Mouse (Mus musculus) common myeloid progenitor, adult 5-6 weeks (primary cell): ENCODE measurements around the gene Etl4. TPM values are rescaled to one million over a fixed set of nuclear protein-coding genes. Genes with fewer than 3 reads are reported as not detected.
A peak's percentile ranks its signal among the peaks of the same experiment; 100 is the strongest.
"Not testable (repeated sequence)": the region's sequence is repeated elsewhere in the genome, so short reads cannot be mapped to it uniquely, and the experiment has no call there.

Experiments
- ATAC-seq: replicated peaks from 2 replicates; pipeline ENCODE4 v1.8.0; 2016; ENCODE audit warnings: low read depth, mild to moderate bottlenecking, moderate TSS enrichment, inconsistent platforms; ENCODE audit not compliant: poor library complexity, severe bottlenecking
- total RNA-seq: library from RNA; stranded (forward); fragments of 200-1000, 187-1606 nt; gene quantifications from 2 replicates; pipeline ENCODE4 v1.2.3, GENCODE M21; 2017

The Etl4 gene
- total RNA-seq, 1 experiment from 2014 or later, result 1.1 TPM

DNA sequence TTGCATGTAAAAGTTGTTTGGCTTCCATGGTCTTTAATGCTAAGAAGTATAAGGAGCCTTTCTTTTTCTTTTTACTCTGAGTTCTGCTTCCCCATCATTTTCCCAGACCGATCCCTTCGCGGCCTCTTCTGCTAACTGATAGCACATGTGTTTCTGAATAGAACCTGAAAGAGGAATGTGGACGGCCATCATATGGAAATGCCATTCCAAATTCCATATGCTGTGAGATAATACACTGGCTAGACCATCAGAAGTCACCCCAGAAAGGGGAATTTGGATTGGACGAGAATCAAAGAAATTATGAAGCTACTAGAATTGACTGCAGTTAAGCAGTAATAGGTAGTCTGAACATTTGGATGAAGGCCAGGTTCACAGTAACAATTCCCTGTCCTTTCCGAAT lies 694.4 kb downstream of the Etl4 start:
- no peak for ATAC-seq

DNA sequence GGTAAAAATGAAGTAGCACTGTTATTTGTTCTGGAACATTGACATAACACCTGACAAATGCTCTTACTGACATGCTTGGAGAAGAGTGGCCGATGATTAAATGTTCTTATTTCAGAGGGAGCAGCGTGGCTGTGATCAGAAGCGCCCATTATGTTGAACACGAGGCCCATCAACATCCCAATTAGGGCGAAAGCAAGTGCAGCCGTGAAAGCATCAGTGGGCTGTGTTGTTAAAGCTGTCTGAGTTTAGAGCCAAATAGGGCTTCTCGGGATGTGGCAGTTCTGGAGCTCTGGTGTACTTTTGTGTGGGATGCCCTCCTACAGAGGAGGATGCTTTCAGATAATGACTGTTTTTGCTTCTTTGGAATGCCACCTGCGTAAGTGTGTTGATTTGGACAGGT lies 699.6 kb downstream of the Etl4 start:
- no peak for ATAC-seq

DNA sequence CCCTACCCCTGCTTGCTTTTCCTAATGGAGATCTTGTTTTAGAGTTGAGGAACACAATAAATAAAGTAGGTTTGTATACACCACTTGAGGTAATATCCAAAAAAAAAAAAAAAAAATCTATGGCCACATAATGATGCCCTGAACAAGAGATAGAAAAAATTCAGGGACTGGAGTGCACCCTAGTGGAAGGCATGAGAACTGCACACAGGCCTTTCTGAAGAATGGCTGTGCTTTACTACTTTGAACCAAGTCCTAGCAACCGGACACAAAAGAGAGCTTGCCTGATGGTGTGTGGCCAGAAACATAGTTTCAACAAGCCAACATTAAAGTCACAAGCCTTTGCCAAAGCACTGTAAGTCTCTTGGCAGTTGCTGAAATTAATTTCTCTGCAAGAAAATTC lies 706.4 kb downstream of the Etl4 start:
- ATAC-seq, result peak; percentile 69

DNA sequence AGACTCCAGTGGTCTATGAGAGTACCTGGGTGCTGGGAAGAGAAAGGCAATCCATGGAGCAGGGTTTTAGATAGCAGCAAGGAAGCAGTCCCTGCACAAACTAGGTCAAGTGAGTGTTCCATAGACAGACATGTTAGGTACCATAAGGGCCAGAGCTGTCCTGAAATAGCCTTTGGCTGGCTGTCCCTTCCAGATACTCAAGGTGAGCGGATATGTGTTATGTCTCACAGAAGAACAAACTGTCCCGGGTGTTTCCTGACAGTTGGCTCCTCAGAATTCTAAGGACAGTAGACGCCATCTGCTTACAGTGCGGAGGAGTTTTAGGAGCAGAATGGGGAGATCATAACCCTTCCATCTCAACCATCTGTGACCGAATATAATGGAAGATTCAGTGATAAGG lies 708.8 kb downstream of the Etl4 start:
- no peak for ATAC-seq

DNA sequence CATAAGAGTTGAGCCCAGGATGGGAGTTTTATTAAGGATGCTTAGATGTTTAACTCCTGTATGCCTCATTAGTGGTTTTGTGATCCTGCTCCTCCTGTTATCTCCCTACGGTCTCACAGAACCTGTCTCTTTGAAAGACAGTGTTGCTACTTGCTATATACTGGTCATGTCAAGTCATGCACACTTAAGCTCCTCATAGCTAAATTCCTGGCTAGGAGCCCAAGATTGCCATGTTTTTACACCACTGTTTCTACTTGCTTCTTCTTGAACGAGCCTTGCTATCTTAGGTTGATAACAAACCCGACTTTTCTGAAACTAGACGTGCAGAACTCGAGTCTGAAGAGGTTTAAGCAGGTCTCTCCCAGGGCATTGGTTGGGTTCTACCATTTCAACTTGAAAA lies 710.3 kb downstream of the Etl4 start:
- ATAC-seq, result no peak

DNA sequence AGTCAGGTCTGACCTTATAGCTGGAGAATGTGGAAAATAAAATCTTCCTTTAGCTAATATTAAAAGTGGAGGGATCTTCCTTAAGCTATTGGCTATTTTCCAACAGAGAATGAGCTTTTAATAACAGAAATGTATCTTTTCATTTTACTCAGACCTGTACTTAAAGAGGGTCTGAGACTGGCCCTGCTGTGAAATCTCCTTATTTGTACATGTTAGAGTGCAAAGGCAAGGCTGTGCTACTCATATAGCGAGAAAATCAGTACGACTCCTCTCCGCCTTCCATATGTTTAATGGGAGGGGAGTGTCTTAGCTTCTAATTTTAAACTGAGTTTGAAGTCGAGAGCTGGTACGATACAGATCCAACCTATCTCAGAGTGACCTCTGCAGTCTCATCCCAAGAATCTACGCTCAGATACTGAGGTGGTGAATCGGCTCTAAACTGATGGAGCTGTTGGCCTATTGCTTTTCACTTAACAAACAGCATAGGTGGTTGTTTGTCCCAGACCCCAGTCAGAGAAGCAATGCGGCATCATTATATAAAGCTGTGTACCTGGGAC lies 719.7 kb downstream of the Etl4 start:
- ATAC-seq, result no peak

DNA sequence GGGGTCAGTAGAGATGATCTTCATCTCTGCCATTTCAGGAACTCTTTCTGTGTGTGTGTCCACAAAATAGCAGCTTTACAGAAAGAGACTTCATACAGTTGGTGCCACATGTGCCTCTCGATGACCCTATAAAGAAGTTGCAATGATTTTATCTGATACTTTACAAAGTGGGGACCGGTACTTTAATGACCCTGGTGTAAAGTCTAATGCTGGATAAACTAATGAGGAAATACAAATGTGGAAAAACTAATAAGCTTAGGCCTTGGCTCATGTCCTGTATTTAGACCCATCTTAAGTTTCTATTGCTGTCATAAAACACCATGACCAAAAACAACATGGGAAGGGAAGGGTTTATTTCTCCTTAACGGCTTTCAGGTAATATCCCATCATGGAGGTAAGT lies 729.0 kb downstream of the Etl4 start:
- no peak for ATAC-seq

DNA sequence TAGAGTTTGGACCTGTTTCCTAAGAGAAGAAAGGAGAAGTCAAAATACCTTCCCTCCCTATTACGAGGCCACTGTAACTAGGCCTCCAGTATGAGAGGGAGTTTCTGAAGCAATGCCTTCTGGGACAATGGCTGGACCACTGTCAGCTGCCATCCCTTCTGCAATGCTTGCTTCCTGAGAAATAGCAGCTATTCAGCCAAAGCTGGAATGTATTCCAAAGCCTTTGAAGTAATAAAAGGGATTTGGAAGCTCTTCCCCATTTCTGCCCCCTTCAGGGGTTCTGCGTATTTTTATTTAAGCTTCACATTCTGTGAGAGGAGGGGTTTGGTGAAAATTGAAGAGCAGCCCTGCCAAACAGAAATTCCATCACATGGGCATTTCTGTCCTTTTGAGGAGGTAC lies 730.1 kb downstream of the Etl4 start:
- no peak for ATAC-seq

DNA sequence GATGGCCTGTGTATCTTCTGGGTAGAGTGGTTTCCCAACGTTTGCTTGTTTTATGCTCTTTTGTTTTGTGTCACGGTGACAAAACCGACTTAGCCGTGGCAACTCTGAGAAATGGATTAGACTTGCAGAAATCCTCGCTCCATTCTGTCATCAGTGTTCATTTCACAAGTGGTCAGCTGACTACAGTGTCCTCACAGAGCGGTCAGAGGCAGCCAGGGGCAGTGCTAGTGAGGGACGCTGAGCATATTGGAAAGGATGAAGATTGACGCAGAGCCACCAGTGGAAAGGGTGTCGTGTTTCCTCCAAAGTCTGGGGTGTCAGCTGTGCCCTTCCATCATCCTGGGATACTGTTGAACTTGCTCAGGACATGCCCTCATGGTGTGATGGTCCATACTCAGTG lies 733.2 kb downstream of the Etl4 start:
- ATAC-seq, result no peak

DNA sequence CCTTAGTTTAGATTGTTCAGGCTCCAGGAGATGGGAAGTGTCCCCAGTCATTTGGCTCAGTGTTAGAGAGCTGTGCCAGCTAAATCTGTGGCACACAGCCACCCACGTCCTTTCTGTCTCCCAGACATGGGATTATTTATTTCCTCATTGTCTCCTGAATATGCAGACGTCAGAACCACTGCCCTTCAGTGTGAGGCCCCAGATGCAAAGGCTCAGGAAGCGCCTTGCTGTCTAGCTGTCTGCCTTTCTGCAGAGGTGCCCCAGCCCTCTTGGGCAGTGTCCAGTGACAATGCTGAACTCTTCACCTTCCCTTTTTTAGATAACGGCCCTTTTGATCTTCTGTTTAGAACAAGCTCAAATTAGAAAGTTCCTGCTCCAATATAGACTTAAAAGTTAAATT lies 740.2 kb downstream of the Etl4 start:
- no peak for ATAC-seq

DNA sequence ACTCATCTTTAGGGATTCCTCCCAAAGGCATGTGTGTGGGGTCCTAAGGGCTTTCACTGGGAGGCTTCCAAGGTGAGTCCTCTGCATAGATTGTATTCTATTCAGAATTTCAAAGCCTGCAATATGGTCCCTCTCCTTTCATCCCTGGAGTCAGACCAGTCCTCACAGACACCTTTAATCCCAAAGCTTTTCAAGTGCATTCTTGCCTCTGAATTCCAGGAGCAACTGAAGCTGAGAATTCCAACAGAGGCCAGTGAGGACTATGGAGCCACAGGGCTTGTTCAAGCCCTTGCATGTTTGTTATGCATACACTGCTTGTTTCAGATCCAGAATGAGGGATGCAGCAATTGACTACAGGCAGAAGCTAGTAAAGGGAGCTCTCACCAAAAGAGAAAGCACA lies 743.5 kb downstream of the Etl4 start:
- no peak for ATAC-seq

DNA sequence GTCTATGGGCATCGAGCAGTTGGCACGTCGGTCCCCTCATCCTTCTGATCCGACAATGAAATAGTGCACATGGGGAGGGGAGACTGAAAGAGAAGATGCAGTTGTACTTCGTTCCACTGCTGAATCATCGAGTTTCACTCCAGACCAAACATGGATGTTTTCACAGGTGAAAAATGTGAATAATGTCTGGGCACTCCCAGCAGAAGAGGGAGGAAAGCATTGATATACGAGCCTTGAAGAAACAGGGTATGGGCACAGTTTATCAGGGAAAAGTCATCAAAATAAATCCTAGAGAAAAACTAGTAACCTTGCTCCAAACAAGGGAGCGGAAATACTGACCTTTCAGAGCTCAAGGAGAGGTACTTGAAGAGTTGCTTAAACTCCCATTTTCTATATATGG lies 744.5 kb downstream of the Etl4 start:
- ATAC-seq, result no peak

DNA sequence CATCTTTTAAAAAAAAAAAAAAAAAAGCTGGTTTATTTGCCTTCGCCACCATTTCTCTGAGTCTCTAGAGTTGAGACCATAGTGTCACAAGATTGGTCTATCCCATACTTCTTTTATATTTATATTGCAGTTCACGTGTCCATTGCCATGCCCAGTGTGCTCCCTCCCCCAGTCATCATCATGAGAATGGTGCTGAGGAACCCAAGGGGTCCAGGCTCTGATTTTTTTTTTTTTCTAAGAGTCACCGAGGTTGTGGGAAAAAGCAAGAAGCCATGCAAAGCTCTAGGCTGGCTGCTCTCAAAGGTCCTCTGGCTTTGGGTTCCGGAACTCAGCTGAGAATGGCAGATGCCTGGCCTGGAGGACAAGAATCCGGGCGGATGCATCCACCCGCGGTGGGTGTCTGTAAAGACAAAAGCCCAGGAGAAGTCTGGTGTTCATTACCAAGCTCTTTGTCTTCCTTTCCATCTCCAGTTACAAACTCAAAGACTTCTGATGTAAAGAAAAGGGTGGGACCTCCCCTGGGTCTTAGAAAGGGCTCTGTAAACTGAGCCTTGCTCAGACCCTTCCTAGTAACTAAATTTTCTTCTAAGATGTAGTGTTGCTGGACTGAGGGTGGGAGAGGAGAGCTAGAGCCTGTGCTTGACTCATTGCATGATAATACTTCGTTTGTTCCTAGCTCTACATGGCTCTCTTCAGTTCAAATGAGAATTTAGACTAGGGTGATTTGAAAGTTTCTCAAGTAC lies 745.2 kb downstream of the Etl4 start:
- ATAC-seq, result no peak

DNA sequence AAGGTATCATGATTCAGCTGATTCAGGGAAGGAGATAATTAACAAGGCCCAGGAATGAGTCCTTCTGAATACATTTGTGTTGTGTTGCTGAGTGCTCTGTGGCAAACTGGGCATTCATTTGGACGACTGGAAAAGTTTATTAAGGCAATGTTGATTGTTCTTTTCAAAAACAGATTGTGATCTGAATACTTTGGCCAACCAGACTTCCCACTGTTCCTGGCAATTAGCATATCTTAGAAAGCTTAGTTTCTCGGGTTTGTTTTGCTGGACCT lies 745.7 kb downstream of the Etl4 start:
- no peak for ATAC-seq

DNA sequence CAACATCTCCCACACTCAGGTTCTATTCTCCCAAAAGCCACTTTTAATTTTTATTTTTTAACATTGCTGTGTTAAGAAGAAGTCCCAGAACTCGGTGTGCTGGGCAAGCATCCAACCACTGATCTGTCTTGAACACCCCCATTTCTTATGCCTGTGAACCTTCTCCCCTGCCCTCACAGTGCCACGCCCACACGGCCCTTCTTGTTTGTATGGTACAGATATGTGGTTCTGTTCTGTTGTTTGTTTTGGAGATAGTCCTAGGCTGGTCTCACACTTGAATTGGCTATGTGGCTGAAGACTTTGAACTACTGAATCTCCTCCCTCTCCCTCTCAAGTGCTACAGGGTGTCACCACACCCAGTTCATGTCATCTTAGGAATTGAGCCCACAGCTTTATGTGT lies 748.3 kb downstream of the Etl4 start:
- ATAC-seq, result no peak

DNA sequence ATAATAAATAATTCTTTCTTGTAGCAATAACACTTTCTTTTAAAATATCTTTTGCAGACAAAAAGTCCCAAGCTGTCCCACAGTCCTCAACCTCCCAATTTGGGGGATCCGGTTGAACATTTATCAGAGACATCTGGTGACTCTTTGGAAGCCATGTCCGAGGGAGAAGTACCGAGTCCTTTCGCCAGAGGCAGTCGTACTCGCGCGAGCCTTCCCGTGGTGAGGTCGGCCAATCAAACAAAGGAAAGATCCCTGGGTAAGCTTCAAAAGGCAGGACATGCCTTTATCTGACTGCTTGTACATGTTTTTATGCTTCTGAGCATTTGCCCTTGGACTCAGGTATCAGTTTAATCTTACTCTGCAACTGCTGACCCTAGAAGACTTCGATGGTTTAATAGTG lies 752.3 kb downstream of the Etl4 start:
- ATAC-seq, result no peak

DNA sequence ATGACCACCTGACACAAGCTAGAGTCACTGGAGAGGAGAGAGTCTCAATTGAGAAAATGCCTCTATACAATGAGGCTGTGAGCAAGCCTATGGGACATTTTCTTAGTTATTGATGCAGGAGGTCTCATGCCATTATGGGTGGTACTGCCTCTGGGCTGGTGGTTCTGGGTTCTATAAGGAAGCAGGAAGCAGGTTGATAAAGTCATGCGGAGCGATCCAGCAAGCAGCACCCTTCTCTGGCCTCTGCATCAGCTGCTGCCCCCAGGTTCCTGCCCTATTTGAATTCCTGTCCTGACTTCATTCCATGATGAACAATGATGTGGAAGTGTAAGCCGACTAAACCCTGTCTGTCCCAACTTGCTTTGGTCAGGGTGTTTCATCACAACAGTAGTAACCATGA lies 753.1 kb downstream of the Etl4 start:
- no peak for ATAC-seq

DNA sequence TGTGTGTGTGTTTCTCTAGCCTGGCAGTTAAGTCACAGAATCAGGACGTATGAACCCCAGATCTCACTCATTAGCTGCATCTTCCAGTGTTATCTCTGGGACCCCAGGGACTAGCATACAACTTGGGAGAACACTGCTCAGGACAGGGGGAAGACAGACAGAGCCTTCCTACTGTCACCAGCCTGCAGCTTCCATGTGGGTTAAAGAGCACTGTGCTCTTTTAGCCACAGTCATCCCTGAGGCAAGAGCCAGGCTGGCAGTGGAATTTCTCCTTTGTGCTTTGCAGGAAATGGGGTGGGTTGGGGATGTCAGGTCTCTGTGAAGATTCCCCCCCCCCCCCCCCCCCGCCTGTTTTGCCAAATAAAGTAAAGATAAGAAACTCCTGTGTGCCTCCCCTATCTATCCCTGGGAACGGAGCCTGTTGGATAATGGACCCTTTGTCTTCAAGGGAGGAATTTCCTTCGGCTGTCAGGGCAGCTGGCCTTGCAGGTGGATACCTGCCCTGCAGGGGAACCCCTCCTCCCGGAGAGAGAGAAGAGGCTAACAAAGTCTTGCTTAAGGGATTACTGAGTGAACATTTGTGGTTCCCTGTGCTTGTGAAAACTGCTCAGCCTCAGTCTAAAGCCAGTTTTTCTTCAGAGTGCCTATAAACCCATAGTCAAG lies 755.9 kb downstream of the Etl4 start:
- no peak for ATAC-seq

DNA sequence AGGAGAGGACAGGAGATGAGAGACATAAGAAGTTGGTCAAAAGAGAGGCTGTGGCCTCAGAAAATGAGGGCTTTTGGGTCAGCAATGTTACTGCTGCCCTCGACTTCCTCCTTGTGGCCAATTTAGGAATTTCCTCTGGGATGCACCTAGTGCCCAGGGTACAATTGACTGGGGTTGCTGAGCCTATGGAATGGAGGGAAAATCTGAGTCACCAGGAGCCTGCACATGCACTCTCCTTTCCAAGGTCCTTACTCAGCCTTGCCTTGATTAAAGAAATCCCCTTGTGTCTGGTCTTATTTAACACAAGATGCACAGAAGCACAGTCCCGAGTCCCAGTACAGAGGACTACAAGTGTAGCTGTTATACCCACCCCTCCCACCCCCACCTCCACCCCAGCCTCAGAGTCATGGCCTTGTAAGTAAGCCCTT lies 756.5 kb downstream of the Etl4 start:
- peak; percentile 50; the same call in 1 of the 2 replicates for ATAC-seq

DNA sequence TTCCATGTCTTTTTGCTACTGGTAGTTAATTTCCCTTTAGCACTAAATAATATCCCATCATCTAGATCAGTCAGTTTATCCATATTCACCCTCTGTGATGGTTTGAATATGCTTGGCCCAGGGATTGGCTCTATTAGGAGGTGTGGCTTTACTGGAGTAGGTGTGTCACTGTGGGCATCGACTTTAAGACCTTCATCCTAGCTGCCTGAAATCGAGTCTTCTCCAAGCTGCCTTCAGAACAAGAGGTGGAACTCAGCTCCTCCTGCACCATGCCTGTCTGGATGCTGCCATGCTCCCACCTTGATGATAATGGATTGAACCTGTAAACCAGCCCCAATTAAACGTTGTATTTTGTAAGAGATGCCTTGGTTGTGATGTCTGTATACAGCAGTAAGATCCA lies 758.3 kb downstream of the Etl4 start:
- no peak for ATAC-seq

DNA sequence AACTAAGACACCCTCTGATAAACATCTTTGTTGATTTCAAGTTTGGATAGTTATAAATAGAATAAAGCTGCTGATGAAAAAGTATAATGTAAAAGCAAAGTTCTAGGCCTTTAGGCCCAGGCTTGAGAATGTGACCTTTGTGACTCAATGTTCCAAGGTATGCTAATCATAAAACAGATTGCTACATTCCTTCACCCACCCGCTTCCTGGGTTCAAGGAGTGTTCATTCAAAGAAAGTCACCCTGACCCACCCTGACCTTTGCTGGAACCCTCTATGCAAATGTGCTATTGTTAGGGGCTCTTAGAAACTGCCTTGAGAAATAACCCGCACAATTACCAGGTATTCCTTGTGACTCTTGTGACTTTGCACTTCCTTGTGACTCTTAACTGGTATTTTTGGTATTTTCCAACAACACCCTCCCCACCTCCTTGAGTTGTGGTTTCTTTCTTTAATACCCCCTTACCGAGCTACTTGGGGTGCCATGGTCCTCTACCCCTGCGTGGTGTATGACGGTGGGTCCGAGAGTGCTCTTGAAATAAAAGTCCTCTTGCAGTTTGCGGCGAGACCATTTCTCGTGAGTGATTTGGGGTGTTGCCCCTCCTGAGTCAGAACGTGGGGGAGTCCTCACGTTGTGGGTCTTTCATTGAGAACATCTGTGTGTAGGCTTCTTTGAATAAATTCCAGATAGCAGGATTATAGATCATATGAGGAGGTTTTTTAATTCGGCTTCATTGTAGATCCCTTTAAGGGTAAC lies 758.9 kb downstream of the Etl4 start:
- ATAC-seq, result not testable (repeated sequence)
